Mouse (Mus musculus): Measurements from ENCODE around the gene Wdr81. TPM values are rescaled to one million over a fixed set of nuclear protein-coding genes. Genes with fewer than 3 reads are reported as not detected.

Gene Wdr81
- polyA plus RNA-seq, 1 experiment from 2014 or later: 5.9 TPM

GRCm38 (mm10) chr11:75449695-75450094, 4.8 kb downstream of the Wdr81 start:
- 0 out of 2 replicates have a peak, but pooled peaks cover 3% of the 10 kb centered on the region for H3K27me3 ChIP-seq
- no peak overlapping the region for H3K27ac ChIP-seq
- peaks cover 54% of the 10 kb centered on the region for H3K36me3 ChIP-seq
- ATAC-seq (ENCODE audit: low FRiP score, low read depth): no peak
- H3K9me3 ChIP-seq: no peaks in the 10 kb centered on the region
- WGBS: 84% methylated on average over 7 of the region's 7 CpGs
- H3K4me2 ChIP-seq (replicated peaks): no peak overlapping the region
- H3K9ac ChIP-seq: no peak overlapping the region
- no peak overlapping the region for H3K4me3 ChIP-seq
- H3K4me1 ChIP-seq: peaks cover 9% of the 10 kb centered on the region

GRCm38 (mm10) chr11:75448575-75448974, 5.9 kb downstream of the Wdr81 start:
- Histone ChIP-seq H3K36me3 (peaks cover 65% of the 10 kb centered on the region), H3K9me3 (no peaks in the 10 kb centered on the region), H3K27ac (no peak overlapping the region), H3K4me2 (replicated peaks) (no peak overlapping the region), H3K9ac (no peak overlapping the region), H3K4me3 (no peak overlapping the region), H3K27me3 (0 out of 2 replicates have a peak, but pooled peaks cover 2% of the 10 kb centered on the region), H3K4me1 (peaks cover 3% of the 10 kb centered on the region)
- 79% methylated on average over 3 of the region's 3 CpGs for WGBS
- ATAC-seq (ENCODE audit: low FRiP score, low read depth): no peak

- H3K27me3 ChIP-seq: no peaks in the 10 kb centered on the region
- 45% methylated on average over 8 of the region's 8 CpGs for WGBS
- no peak overlapping the region for H3K27ac ChIP-seq
- no peak for ATAC-seq (ENCODE audit: low FRiP score, low read depth)
- H3K9ac ChIP-seq: peak overlapping the region; percentile 43; the same call in 1 of the 2 replicates
- no peak overlapping the region for H3K4me2 ChIP-seq (replicated peaks)
- no peaks in the 10 kb centered on the region for H3K9me3 ChIP-seq
- H3K4me1 ChIP-seq: no peaks in the 10 kb centered on the region
- H3K36me3 ChIP-seq: peaks cover 66% of the 10 kb centered on the region
- no peak overlapping the region for H3K4me3 ChIP-seq
These were observed 10.8 kb downstream of the Wdr81 start for GRCm38 (mm10) chr11:75443711-75444110.

- 0 out of 2 replicates have a peak overlapping the region, but pooled peaks have one; percentile 35 for H3K9ac ChIP-seq
- no peaks in the 10 kb centered on the region for H3K27me3 ChIP-seq
- H3K4me1 ChIP-seq: no peaks in the 10 kb centered on the region
- no peak overlapping the region for H3K4me3 ChIP-seq
- ATAC-seq (ENCODE audit: low FRiP score, low read depth): no peak
- 91% methylated on average over 16 of the region's 16 CpGs for WGBS
- H3K9me3 ChIP-seq: no peaks in the 10 kb centered on the region
- H3K4me2 ChIP-seq (replicated peaks): no peak overlapping the region
- H3K27ac ChIP-seq: no peak overlapping the region
- peaks cover 45% of the 10 kb centered on the region for H3K36me3 ChIP-seq
These were observed 12.9 kb downstream of the Wdr81 start for GRCm38 (mm10) chr11:75441601-75442000.

GRCm38 (mm10) chr11:75441034-75441433, 13.5 kb downstream of the Wdr81 start:
- no peak overlapping the region for H3K27ac ChIP-seq
- WGBS: 74% methylated on average over 7 of the region's 7 CpGs
- H3K9ac ChIP-seq: 0 out of 2 replicates have a peak overlapping the region, but pooled peaks have one; percentile 35

GRCm38 (mm10) chr11:75439951-75440350, 14.6 kb downstream of the Wdr81 start:
- Histone ChIP-seq H3K4me3 (no peak overlapping the region), H3K27me3 (no peaks in the 10 kb centered on the region), H3K9ac (no peak overlapping the region), H3K27ac (no peak overlapping the region), H3K4me2 (replicated peaks) (no peak overlapping the region), H3K9me3 (no peaks in the 10 kb centered on the region), H3K4me1 (no peaks in the 10 kb centered on the region), H3K36me3 (peaks cover 36% of the 10 kb centered on the region)
- 83% methylated on average over 3 of the region's 3 CpGs for whole genome bisulfite sequencing
- no peak for ATAC-seq (ENCODE audit: low FRiP score, low read depth)

More at GRCm38 (mm10) chr11:75441034-75441433, 13.5 kb downstream of the Wdr81 start:
- no peak for ATAC-seq (ENCODE audit: low FRiP score, low read depth)
- H3K27me3 ChIP-seq: no peaks in the 10 kb centered on the region
- no peaks in the 10 kb centered on the region for H3K4me1 ChIP-seq
- no peak overlapping the region for H3K4me2 ChIP-seq (replicated peaks)
- no peak overlapping the region for H3K4me3 ChIP-seq
- no peaks in the 10 kb centered on the region for H3K9me3 ChIP-seq
- H3K36me3 ChIP-seq: peaks cover 45% of the 10 kb centered on the region

GRCm38 (mm10) chr11:75439363-75439762, 15.2 kb downstream of the Wdr81 start, which contains the start of gene Serpinf2:
Gene Serpinf2, minus strand, starts transcription at chr11:75439591.
- no peak within 1 kb of the TSS for H3K4me2 ChIP-seq (replicated peaks)
- no peak for ATAC-seq (ENCODE audit: low FRiP score, low read depth)
- H3K9me3 ChIP-seq: peaks cover 1% of the 10 kb centered on the region; the same call in 1 of the 2 replicates
- no peaks in the 10 kb centered on the region for H3K27me3 ChIP-seq
- no peak within 1 kb of the TSS for H3K27ac ChIP-seq
- WGBS: 84% methylated on average over 6 of the region's 6 CpGs
- no peaks in the 10 kb centered on the region for H3K4me1 ChIP-seq
- H3K9ac ChIP-seq: no peak within 1 kb of the TSS
- H3K36me3 ChIP-seq: peaks cover 30% of the 10 kb centered on the region
- H3K4me3 ChIP-seq: no peak within 1 kb of the TSS

- Histone ChIP-seq H3K9me3 (peaks cover 4% of the 10 kb centered on the region; the same call in 1 of the 2 replicates), H3K9ac (no peak overlapping the region), H3K27me3 (no peaks in the 10 kb centered on the region), H3K36me3 (peaks cover 24% of the 10 kb centered on the region), H3K4me3 (no peak overlapping the region), H3K27ac (no peak overlapping the region), H3K4me2 (replicated peaks) (no peak overlapping the region), H3K4me1 (no peaks in the 10 kb centered on the region)
- no peak for ATAC-seq (ENCODE audit: low FRiP score, low read depth)
- 92% methylated on average over 3 of the region's 3 CpGs for WGBS
These were observed 15.7 kb downstream of the Wdr81 start for GRCm38 (mm10) chr11:75438804-75439203.

- Histone ChIP-seq H3K4me2 (replicated peaks) (no peak overlapping the region), H3K27me3 (no peaks in the 10 kb centered on the region), H3K4me1 (no peaks in the 10 kb centered on the region), H3K9ac (no peak overlapping the region), H3K4me3 (no peak overlapping the region), H3K27ac (no peak overlapping the region), H3K9me3 (peaks cover 4% of the 10 kb centered on the region; the same call in 1 of the 2 replicates), H3K36me3 (peaks cover 21% of the 10 kb centered on the region)
- WGBS: 79% methylated on average over 13 of the region's 13 CpGs
- ATAC-seq (ENCODE audit: low FRiP score, low read depth): no peak
These were observed 16.3 kb downstream of the Wdr81 start for GRCm38 (mm10) chr11:75438194-75438593.

- WGBS: 90% methylated on average over 5 of the region's 5 CpGs
- ATAC-seq (ENCODE audit: low FRiP score, low read depth): no peak
- H3K4me1 ChIP-seq: no peaks in the 10 kb centered on the region
- peaks cover 4% of the 10 kb centered on the region; the same call in 1 of the 2 replicates for H3K9me3 ChIP-seq
- H3K4me2 ChIP-seq (replicated peaks): no peak overlapping the region
- H3K36me3 ChIP-seq: no peaks in the 10 kb centered on the region
- H3K4me3 ChIP-seq: no peak overlapping the region
- H3K27ac ChIP-seq: no peak overlapping the region
- H3K27me3 ChIP-seq: no peaks in the 10 kb centered on the region
- no peak overlapping the region for H3K9ac ChIP-seq
These were observed 20.4 kb downstream of the Wdr81 start for GRCm38 (mm10) chr11:75434138-75434537.

GRCm38 (mm10) chr11:75431307-75431706, 23.2 kb downstream of the Wdr81 start:
- H3K4me2 ChIP-seq (replicated peaks): no peak overlapping the region
- H3K4me1 ChIP-seq: no peaks in the 10 kb centered on the region
- no peak overlapping the region for H3K9ac ChIP-seq
- H3K9me3 ChIP-seq: peaks cover 4% of the 10 kb centered on the region; the same call in 1 of the 2 replicates
- 72% methylated on average over 11 of the region's 11 CpGs for whole genome bisulfite sequencing
- ATAC-seq (ENCODE audit: low FRiP score, low read depth): no peak
- H3K27ac ChIP-seq: no peak overlapping the region
- H3K36me3 ChIP-seq: no peaks in the 10 kb centered on the region
- no peaks in the 10 kb centered on the region for H3K27me3 ChIP-seq
- no peak overlapping the region for H3K4me3 ChIP-seq

GRCm38 (mm10) chr11:75429019-75429705, 25.4 kb downstream of the Wdr81 start:
- WGBS: 83% methylated on average over 9 of the region's 9 CpGs
- Histone ChIP-seq H3K27me3 (no peaks in the 10 kb centered on the region), H3K36me3 (no peaks in the 10 kb centered on the region), H3K9ac (no peak overlapping the region), H3K4me1 (no peaks in the 10 kb centered on the region), H3K4me3 (no peak overlapping the region), H3K27ac (no peak overlapping the region), H3K4me2 (replicated peaks) (no peak overlapping the region), H3K9me3 (peaks cover under 1% of the 10 kb centered on the region; the same call in 1 of the 2 replicates)
- no peak for ATAC-seq (ENCODE audit: low FRiP score, low read depth)
